Mouse (Mus musculus) kidney, embryonic 14.5 days (tissue): ENCODE measurements at regions not wholly inside any gene's neighbourhood (a gene's known extent, or its start where the extent isn't known, plus 50 kb on each side); places are given as distances from the start of the nearest gene placed in this dataset.
"Not testable (repeated sequence)": the region's sequence is repeated elsewhere in the genome, so short reads cannot be mapped to it uniquely, and the experiment has no call there.

Experiments used
- ATAC-seq: fragments of 200-750 bp; cut with Nextera tagmentation; 2 replicates; pipeline ENCODE4 v1.8.0; 2017; ENCODE audit warnings: moderate number of reproducible peaks, mild to moderate bottlenecking, moderate TSS enrichment, moderate library complexity; ENCODE audit not compliant: low FRiP score, low TSS enrichment
- H3K27ac ChIP-seq: fragments of 300-500 bp; sonication (generic); 2 replicates; pipeline ENCODE4 v1.5.1; 2014; ENCODE audit warnings: low read depth, mild to moderate bottlenecking, low read length, moderate library complexity, mixed read lengths
- H3K27me3 ChIP-seq: fragments of 300-500 bp; sonication (generic); 2 replicates; pipeline ENCODE4 v1.6.1; 2014; ENCODE audit warnings: mild to moderate bottlenecking, low read length; ENCODE audit not compliant: control insufficient read depth, insufficient read depth
- H3K36me3 ChIP-seq: fragments of 300-500 bp; sonication (generic); 2 replicates; pipeline ENCODE4 v1.6.1; 2014; ENCODE audit warnings: low read length, mixed read lengths; ENCODE audit not compliant: control insufficient read depth, insufficient read depth
- H3K4me1 ChIP-seq: fragments of 300-500 bp; sonication (generic); 2 replicates; pipeline ENCODE4 v1.6.1; 2014; ENCODE audit warnings: low read length, mixed read lengths; ENCODE audit not compliant: control insufficient read depth, insufficient read depth
- H3K4me2 ChIP-seq: fragments of 300-500 bp; sonication (generic); replicated peaks from 2 replicates; pipeline ENCODE4 v1.6.1; 2014; ENCODE audit warnings: low read depth, mild to moderate bottlenecking, low read length
- H3K4me3 ChIP-seq: fragments of 300-500 bp; sonication (generic); 2 replicates; pipeline ENCODE4 v1.5.1; 2014; ENCODE audit warnings: mild to moderate bottlenecking, low read length
- H3K9ac ChIP-seq: fragments of 300-500 bp; sonication (generic); 2 replicates; pipeline ENCODE4 v1.6.1; 2014; ENCODE audit warnings: low read depth, mild to moderate bottlenecking, low read length, moderate library complexity
- H3K9me3 ChIP-seq: fragments of 300-500 bp; sonication (generic); 2 replicates; pipeline ENCODE4 v1.6.1; 2016; ENCODE audit warnings: low read length; ENCODE audit not compliant: control insufficient read depth
- WGBS: fragments of 180-500 bp; shearing (Covaris S2); extraction: QIAGEN DNeasy Blood & Tissue Kit; methylation state at CpG from one replicate; pipeline ENCODE4 v1.1.7; 2014; 5-methylcytosine and 5-hydroxymethylcytosine counted together

DNA sequence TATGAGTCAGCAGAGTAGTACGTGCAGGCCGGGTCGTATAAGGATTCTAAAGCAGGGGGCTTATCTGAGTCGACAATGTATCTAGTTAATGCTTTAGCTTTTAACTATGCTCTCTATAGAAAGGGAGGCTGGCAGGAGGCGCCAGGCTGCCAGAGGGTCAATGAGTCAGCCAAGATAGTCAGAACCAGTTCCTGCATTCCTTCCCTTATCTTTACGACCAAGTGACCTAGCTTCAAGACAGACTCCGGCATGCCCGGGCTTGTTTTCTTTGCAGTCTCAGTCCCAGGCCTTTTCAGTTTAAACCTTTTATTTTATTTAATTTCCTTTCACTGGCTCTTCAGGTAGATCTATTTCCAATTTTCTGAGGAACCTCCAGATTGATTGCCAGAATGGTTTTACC is 374.0 kb upstream of the Nrxn1 start:
- no peaks in the 10 kb centered on the region for H3K36me3 ChIP-seq
- WGBS: 71% methylated on average over 8 of the region's 8 CpGs
- no peak overlapping the region for H3K4me3 ChIP-seq
- no peak overlapping the region for H3K27ac ChIP-seq
- no peak overlapping the region for H3K4me2 ChIP-seq
- no peaks in the 10 kb centered on the region for H3K9me3 ChIP-seq
- no peak for ATAC-seq
- no peaks in the 10 kb centered on the region for H3K4me1 ChIP-seq
- H3K9ac ChIP-seq: no peak overlapping the region
- H3K27me3 ChIP-seq: no peaks in the 10 kb centered on the region

- Histone ChIP-seq H3K36me3 (no peaks in the 10 kb centered on the region), H3K4me2 (no peak overlapping the region), H3K27me3 (no peaks in the 10 kb centered on the region), H3K4me3 (no peak overlapping the region), H3K27ac (no peak overlapping the region), H3K9me3 (no peaks in the 10 kb centered on the region), H3K9ac (no peak overlapping the region), H3K4me1 (no peaks in the 10 kb centered on the region)
- ATAC-seq: no peak
Observed at GRCm38 (mm10) chr17:91451711-91452110, 358.8 kb upstream of the Nrxn1 start.

DNA sequence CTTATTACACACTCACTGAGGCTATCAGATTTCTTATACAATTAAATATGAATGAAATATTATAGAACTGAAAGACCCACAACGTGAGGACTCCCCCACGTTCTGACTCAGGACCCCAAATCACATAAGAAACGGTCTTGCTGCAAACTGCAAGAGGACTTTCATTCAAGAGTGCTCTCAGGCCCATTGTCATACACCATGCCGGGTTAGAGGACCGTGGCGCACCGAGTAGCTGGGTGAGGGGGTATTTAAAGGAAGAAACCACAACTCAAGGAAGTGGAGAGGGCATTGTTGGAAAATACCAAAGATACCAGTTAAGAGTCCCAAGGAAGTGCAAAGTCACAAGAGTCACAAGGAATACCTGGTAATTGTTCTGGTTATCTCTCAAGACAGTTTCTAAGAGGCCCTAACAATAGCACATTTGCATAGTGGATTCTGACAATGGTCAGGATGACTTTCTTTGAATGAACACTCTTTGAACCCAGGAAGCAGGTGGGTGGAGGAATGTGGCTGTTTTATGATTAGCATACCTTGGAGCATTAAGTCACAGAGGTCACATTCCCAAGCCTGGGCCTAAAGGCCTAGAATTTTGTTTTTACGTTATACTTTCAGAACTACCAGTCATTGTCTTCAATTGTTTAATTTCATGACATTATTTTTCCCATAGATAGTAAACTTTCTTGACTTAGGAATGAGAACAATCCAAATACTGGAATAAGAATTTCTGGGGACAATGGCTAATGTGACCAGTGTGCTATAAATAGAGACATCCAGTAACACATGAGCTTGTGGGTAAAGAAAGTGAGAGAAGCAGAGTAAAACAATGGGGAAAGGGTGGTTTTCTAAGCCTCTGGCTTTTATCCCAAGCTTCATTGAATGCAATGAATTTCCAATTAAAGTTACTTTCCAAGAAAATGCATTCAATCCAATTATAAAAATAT is 339.2 kb upstream of the Nrxn1 start:
- not testable (repeated sequence) for H3K4me1 ChIP-seq, H3K4me2 ChIP-seq, H3K4me3 ChIP-seq, H3K36me3 ChIP-seq, H3K27me3 ChIP-seq, H3K27ac ChIP-seq, H3K9me3 ChIP-seq, ATAC-seq, H3K9ac ChIP-seq
- 92% methylated on average over 8 of the region's 8 CpGs for WGBS

- Histone ChIP-seq H3K36me3 (no peaks in the 10 kb centered on the region), H3K27ac (no peak overlapping the region), H3K4me2 (no peak overlapping the region), H3K9ac (no peak overlapping the region), H3K4me1 (no peaks in the 10 kb centered on the region), H3K27me3 (no peaks in the 10 kb centered on the region), H3K9me3 (no peaks in the 10 kb centered on the region), H3K4me3 (no peak overlapping the region)
- WGBS: 78% methylated on average over 1 of the region's 1 CpGs
- ATAC-seq: no peak
Observed at GRCm38 (mm10) chr17:91430351-91430750, 337.5 kb upstream of the Nrxn1 start.

DNA sequence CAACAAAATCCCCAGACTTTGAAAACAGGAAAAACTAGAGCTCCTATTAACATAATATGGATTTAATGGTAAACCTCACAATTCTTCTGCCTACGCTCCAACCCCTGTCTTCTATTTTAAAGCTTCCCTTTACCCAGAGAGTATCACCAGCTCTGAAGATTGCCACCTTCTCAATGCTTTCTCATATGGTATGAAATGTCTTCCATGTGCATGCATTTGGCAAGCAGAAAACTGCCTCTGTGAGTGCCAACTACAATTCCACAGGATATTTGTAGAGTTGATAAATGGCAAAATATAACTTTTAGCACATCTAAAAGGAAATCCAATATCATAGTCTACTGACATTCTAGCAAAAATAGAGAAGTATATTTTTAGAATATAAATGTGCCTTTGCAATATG is 332.2 kb upstream of the Nrxn1 start:
- no peak overlapping the region for H3K9ac ChIP-seq
- no peaks in the 10 kb centered on the region for H3K9me3 ChIP-seq
- H3K27me3 ChIP-seq: no peaks in the 10 kb centered on the region
- H3K4me1 ChIP-seq: no peaks in the 10 kb centered on the region
- H3K4me2 ChIP-seq: no peak overlapping the region
- no peak overlapping the region for H3K4me3 ChIP-seq
- 88% methylated on average over 1 of the region's 1 CpGs for whole genome bisulfite sequencing
- no peaks in the 10 kb centered on the region for H3K36me3 ChIP-seq
- ATAC-seq: no peak
- no peak overlapping the region for H3K27ac ChIP-seq

GRCm38 (mm10) chr17:91418582-91418981 is 325.7 kb upstream of the Nrxn1 start:
- no peak overlapping the region for H3K4me3 ChIP-seq
- no peak overlapping the region for H3K9ac ChIP-seq
- no peaks in the 10 kb centered on the region for H3K27me3 ChIP-seq
- no peaks in the 10 kb centered on the region for H3K9me3 ChIP-seq
- no peak overlapping the region for H3K27ac ChIP-seq
- H3K4me1 ChIP-seq: no peaks in the 10 kb centered on the region
- H3K36me3 ChIP-seq: no peaks in the 10 kb centered on the region
- WGBS: 54% methylated on average over 1 of the region's 1 CpGs
- H3K4me2 ChIP-seq: no peak overlapping the region
- ATAC-seq: no peak

DNA sequence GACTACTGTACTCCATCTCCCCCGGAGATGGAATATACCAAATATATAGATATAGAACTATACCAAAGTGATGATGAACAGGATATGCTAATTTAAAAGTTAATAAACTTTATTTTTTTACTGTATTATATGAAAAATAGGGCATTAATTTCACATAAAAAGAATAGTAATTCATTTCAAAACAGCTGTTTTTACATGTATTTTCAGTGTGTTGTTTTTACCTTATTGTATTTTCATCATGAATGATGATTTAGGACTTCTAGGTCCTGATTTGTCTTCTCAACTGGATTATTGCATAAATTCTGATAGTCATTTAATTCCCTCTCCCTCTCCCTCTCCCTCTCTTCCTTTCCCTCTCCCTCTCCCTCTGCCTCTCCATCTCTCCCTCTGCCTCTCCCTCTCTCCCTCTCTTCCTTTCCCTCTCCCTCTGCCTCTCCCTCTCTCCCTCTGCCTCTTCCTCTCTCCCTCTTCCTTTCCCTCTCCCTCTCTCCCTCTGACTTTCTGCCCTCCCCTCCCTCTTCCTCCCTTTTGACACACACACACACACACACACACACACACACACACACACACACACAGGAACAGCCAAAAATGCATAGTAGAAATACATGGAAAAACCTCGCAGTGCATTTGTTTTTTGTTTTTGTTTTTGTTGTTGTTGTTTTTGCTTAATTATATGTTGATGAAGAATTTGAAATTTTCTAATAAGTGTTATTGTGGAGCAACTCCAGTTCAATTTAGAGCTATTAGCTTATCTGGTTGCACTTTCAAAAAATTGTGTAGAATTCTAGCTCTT is 298.3 kb upstream of the Nrxn1 start:
- Histone ChIP-seq H3K9ac (no peak overlapping the region), H3K27ac (no peak overlapping the region), H3K4me3 (no peak overlapping the region), H3K36me3 (no peaks in the 10 kb centered on the region), H3K4me1 (no peaks in the 10 kb centered on the region), H3K9me3 (no peaks in the 10 kb centered on the region), H3K4me2 (no peak overlapping the region), H3K27me3 (no peaks in the 10 kb centered on the region)
- ATAC-seq: no peak
- 97% methylated on average over 2 of the region's 2 CpGs for WGBS

GRCm38 (mm10) chr17:91389937-91390623 is 297.2 kb upstream of the Nrxn1 start:
- H3K4me1 ChIP-seq, H3K9me3 ChIP-seq, H3K27me3 ChIP-seq, H3K36me3 ChIP-seq, H3K4me2 ChIP-seq, H3K9ac ChIP-seq, H3K27ac ChIP-seq, H3K4me3 ChIP-seq, ATAC-seq: not testable (repeated sequence)
- WGBS: 75% methylated on average over 9 of the region's 9 CpGs

DNA sequence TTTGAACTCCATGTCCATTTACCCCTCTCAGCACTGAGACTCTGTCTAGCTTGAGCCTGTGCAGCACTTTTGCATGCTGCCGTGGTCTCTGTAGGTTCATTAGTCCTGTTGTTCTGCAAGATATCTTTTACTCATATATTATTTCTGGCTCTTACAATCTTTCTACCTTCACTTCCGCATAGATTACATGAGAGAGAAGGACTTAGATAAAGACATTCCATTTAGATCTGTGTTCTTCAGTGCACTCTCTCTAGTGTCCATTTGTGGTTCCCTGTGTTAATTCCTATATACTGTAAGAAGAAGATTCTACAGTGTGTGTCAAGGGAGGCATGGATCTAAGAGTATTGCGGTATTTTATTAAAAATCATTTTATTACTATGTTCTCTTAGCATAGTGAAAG is 295.6 kb upstream of the Nrxn1 start:
- Histone ChIP-seq H3K4me2 (no peak overlapping the region), H3K4me3 (no peak overlapping the region), H3K27ac (no peak overlapping the region), H3K27me3 (no peaks in the 10 kb centered on the region), H3K9me3 (no peaks in the 10 kb centered on the region), H3K4me1 (no peaks in the 10 kb centered on the region), H3K9ac (no peak overlapping the region), H3K36me3 (no peaks in the 10 kb centered on the region)
- WGBS: 91% methylated on average over 3 of the region's 3 CpGs
- no peak for ATAC-seq
